Mouse (Mus musculus): ENCODE measurements at regions not wholly inside any gene's neighbourhood (a gene's known extent, or its start where the extent isn't known, plus 50 kb on each side); places are given as distances from the start of the nearest gene placed in this dataset.

GRCm38 (mm10) chr1:125174725-125175124 lies 260.8 kb downstream of the Actr3 start:
- no peak overlapping the region for H3K27ac ChIP-seq (ENCODE audit: low read depth)
- 94% methylated on average over 13 of the region's 13 CpGs for WGBS
- H3K4me3 ChIP-seq (ENCODE audit: low read depth, low read length): no peak overlapping the region
- H3K9ac ChIP-seq (ENCODE audit: low read length): no peak overlapping the region
- no peaks in the 10 kb centered on the region for H3K9me3 ChIP-seq (ENCODE audit: control insufficient read depth, low read length)
- no peak for ATAC-seq (replicated peaks; ENCODE audit: low FRiP score, low TSS enrichment, low read depth)
- no peaks in the 10 kb centered on the region for H3K4me1 ChIP-seq (replicated peaks; ENCODE audit: control insufficient read depth, insufficient read depth, low read length)
- DNase-seq (ENCODE audit: low spot score): no peak
- no peaks in the 10 kb centered on the region for H3K27me3 ChIP-seq (replicated peaks; ENCODE audit: control insufficient read depth, insufficient read depth, low read length)
- no peaks in the 10 kb centered on the region for H3K36me3 ChIP-seq (ENCODE audit: control insufficient read depth, insufficient read depth, low read length)
- no peak overlapping the region for H3K4me2 ChIP-seq (ENCODE audit: low read length)

- Histone ChIP-seq H3K4me3 (ENCODE audit: low read depth, low read length) (no peak overlapping the region), H3K4me2 (ENCODE audit: low read length) (no peak overlapping the region), H3K27ac (ENCODE audit: low read depth) (no peak overlapping the region), H3K9ac (ENCODE audit: low read length) (no peak overlapping the region), H3K27me3 (replicated peaks; ENCODE audit: control insufficient read depth, insufficient read depth, low read length) (no peaks in the 10 kb centered on the region), H3K9me3 (ENCODE audit: control insufficient read depth, low read length) (no peaks in the 10 kb centered on the region), H3K36me3 (ENCODE audit: control insufficient read depth, insufficient read depth, low read length) (no peaks in the 10 kb centered on the region), H3K4me1 (replicated peaks; ENCODE audit: control insufficient read depth, insufficient read depth, low read length) (no peaks in the 10 kb centered on the region)
- no peak for DNase-seq (ENCODE audit: low spot score)
- ATAC-seq (replicated peaks; ENCODE audit: low FRiP score, low TSS enrichment, low read depth): no peak
- 89% methylated on average over 1 of the region's 1 CpGs for WGBS
Measured at GRCm38 (mm10) chr1:125172474-125172873, 263.1 kb downstream of the Actr3 start.

GRCm38 (mm10) chr1:125165226-125165625 lies 270.3 kb downstream of the Actr3 start:
- Histone ChIP-seq H3K4me1 (replicated peaks; ENCODE audit: control insufficient read depth, insufficient read depth, low read length) (no peaks in the 10 kb centered on the region), H3K4me3 (ENCODE audit: low read depth, low read length) (no peak overlapping the region), H3K9ac (ENCODE audit: low read length) (no peak overlapping the region), H3K27me3 (replicated peaks; ENCODE audit: control insufficient read depth, insufficient read depth, low read length) (no peaks in the 10 kb centered on the region), H3K4me2 (ENCODE audit: low read length) (no peak overlapping the region), H3K36me3 (ENCODE audit: control insufficient read depth, insufficient read depth, low read length) (no peaks in the 10 kb centered on the region), H3K9me3 (ENCODE audit: control insufficient read depth, low read length) (no peaks in the 10 kb centered on the region), H3K27ac (ENCODE audit: low read depth) (no peak overlapping the region)
- WGBS: 70% methylated on average over 1 of the region's 1 CpGs
- no peak for ATAC-seq (replicated peaks; ENCODE audit: low FRiP score, low TSS enrichment, low read depth)
- no peak for DNase-seq (ENCODE audit: low spot score)

- Histone ChIP-seq H3K4me3 (ENCODE audit: low read depth, low read length) (no peak overlapping the region), H3K9me3 (ENCODE audit: control insufficient read depth, low read length) (no peaks in the 10 kb centered on the region), H3K36me3 (ENCODE audit: control insufficient read depth, insufficient read depth, low read length) (no peaks in the 10 kb centered on the region), H3K4me1 (replicated peaks; ENCODE audit: control insufficient read depth, insufficient read depth, low read length) (no peaks in the 10 kb centered on the region), H3K27me3 (replicated peaks; ENCODE audit: control insufficient read depth, insufficient read depth, low read length) (no peaks in the 10 kb centered on the region), H3K4me2 (ENCODE audit: low read length) (no peak overlapping the region), H3K9ac (ENCODE audit: low read length) (no peak overlapping the region), H3K27ac (ENCODE audit: low read depth) (no peak overlapping the region)
- WGBS: 82% methylated on average over 4 of the region's 4 CpGs
- DNase-seq (ENCODE audit: low spot score) (no peak), ATAC-seq (replicated peaks; ENCODE audit: low FRiP score, low TSS enrichment, low read depth) (no peak)
Measured at GRCm38 (mm10) chr1:125158481-125158880, 277.0 kb downstream of the Actr3 start.

GRCm38 (mm10) chr1:125156093-125156492 lies 279.4 kb downstream of the Actr3 start:
- Histone ChIP-seq H3K27me3 (replicated peaks; ENCODE audit: control insufficient read depth, insufficient read depth, low read length) (no peaks in the 10 kb centered on the region), H3K4me3 (ENCODE audit: low read depth, low read length) (no peak overlapping the region), H3K27ac (ENCODE audit: low read depth) (no peak overlapping the region), H3K9ac (ENCODE audit: low read length) (no peak overlapping the region), H3K9me3 (ENCODE audit: control insufficient read depth, low read length) (no peaks in the 10 kb centered on the region), H3K4me1 (replicated peaks; ENCODE audit: control insufficient read depth, insufficient read depth, low read length) (no peaks in the 10 kb centered on the region), H3K36me3 (ENCODE audit: control insufficient read depth, insufficient read depth, low read length) (no peaks in the 10 kb centered on the region), H3K4me2 (ENCODE audit: low read length) (no peak overlapping the region)
- WGBS: 97% methylated on average over 2 of the region's 2 CpGs
- no peak for DNase-seq (ENCODE audit: low spot score)
- no peak for ATAC-seq (replicated peaks; ENCODE audit: low FRiP score, low TSS enrichment, low read depth)

- Histone ChIP-seq H3K36me3 (ENCODE audit: control insufficient read depth, insufficient read depth, low read length) (no peaks in the 10 kb centered on the region), H3K27ac (ENCODE audit: low read depth) (no peak overlapping the region), H3K9ac (ENCODE audit: low read length) (no peak overlapping the region), H3K4me2 (ENCODE audit: low read length) (no peak overlapping the region), H3K4me3 (ENCODE audit: low read depth, low read length) (no peak overlapping the region), H3K9me3 (ENCODE audit: control insufficient read depth, low read length) (no peaks in the 10 kb centered on the region), H3K4me1 (replicated peaks; ENCODE audit: control insufficient read depth, insufficient read depth, low read length) (no peaks in the 10 kb centered on the region), H3K27me3 (replicated peaks; ENCODE audit: control insufficient read depth, insufficient read depth, low read length) (no peaks in the 10 kb centered on the region)
- ATAC-seq (replicated peaks; ENCODE audit: low FRiP score, low TSS enrichment, low read depth): no peak
- DNase-seq (ENCODE audit: low spot score): no peak
Measured at GRCm38 (mm10) chr1:125149817-125150216, 285.7 kb downstream of the Actr3 start.

GRCm38 (mm10) chr1:125123861-125124260 lies 311.7 kb downstream of the Actr3 start:
- Histone ChIP-seq H3K4me2 (ENCODE audit: low read length) (no peak overlapping the region), H3K36me3 (ENCODE audit: control insufficient read depth, insufficient read depth, low read length) (no peaks in the 10 kb centered on the region), H3K9me3 (ENCODE audit: control insufficient read depth, low read length) (no peaks in the 10 kb centered on the region), H3K27ac (ENCODE audit: low read depth) (no peak overlapping the region), H3K9ac (ENCODE audit: low read length) (no peak overlapping the region), H3K4me3 (ENCODE audit: low read depth, low read length) (no peak overlapping the region), H3K27me3 (replicated peaks; ENCODE audit: control insufficient read depth, insufficient read depth, low read length) (no peaks in the 10 kb centered on the region), H3K4me1 (replicated peaks; ENCODE audit: control insufficient read depth, insufficient read depth, low read length) (no peaks in the 10 kb centered on the region)
- WGBS: 61% methylated on average over 3 of the region's 3 CpGs
- DNase-seq (ENCODE audit: low spot score) (no peak), ATAC-seq (replicated peaks; ENCODE audit: low FRiP score, low TSS enrichment, low read depth) (no peak)

GRCm38 (mm10) chr1:125100596-125100995 lies 334.9 kb downstream of the Actr3 start:
- no peak overlapping the region for H3K27ac ChIP-seq (ENCODE audit: low read depth)
- H3K9ac ChIP-seq (ENCODE audit: low read length): no peak overlapping the region
- H3K4me2 ChIP-seq (ENCODE audit: low read length): no peak overlapping the region
- no peaks in the 10 kb centered on the region for H3K27me3 ChIP-seq (replicated peaks; ENCODE audit: control insufficient read depth, insufficient read depth, low read length)
- no peaks in the 10 kb centered on the region for H3K9me3 ChIP-seq (ENCODE audit: control insufficient read depth, low read length)
- no peak overlapping the region for H3K4me3 ChIP-seq (ENCODE audit: low read depth, low read length)
- no peak for ATAC-seq (replicated peaks; ENCODE audit: low FRiP score, low TSS enrichment, low read depth)
- WGBS: 83% methylated on average over 2 of the region's 2 CpGs
- DNase-seq (ENCODE audit: low spot score): no peak
- no peaks in the 10 kb centered on the region for H3K4me1 ChIP-seq (replicated peaks; ENCODE audit: control insufficient read depth, insufficient read depth, low read length)
- H3K36me3 ChIP-seq (ENCODE audit: control insufficient read depth, insufficient read depth, low read length): no peaks in the 10 kb centered on the region

- DNase-seq (ENCODE audit: low spot score): no peak
- Histone ChIP-seq H3K4me1 (replicated peaks; ENCODE audit: control insufficient read depth, insufficient read depth, low read length) (no peaks in the 10 kb centered on the region), H3K9ac (ENCODE audit: low read length) (no peak overlapping the region), H3K27me3 (replicated peaks; ENCODE audit: control insufficient read depth, insufficient read depth, low read length) (no peaks in the 10 kb centered on the region), H3K4me3 (ENCODE audit: low read depth, low read length) (no peak overlapping the region), H3K27ac (ENCODE audit: low read depth) (no peak overlapping the region), H3K4me2 (ENCODE audit: low read length) (no peak overlapping the region), H3K36me3 (ENCODE audit: control insufficient read depth, insufficient read depth, low read length) (no peaks in the 10 kb centered on the region), H3K9me3 (ENCODE audit: control insufficient read depth, low read length) (no peaks in the 10 kb centered on the region)
- no peak for ATAC-seq (replicated peaks; ENCODE audit: low FRiP score, low TSS enrichment, low read depth)
- 80% methylated on average over 4 of the region's 4 CpGs for WGBS
Measured at GRCm38 (mm10) chr1:125084906-125085305, 350.6 kb downstream of the Actr3 start.
